Mouse (Mus musculus): ENCODE data around the gene Dclk2. TPM values are rescaled to one million over a fixed set of nuclear protein-coding genes. Genes with fewer than 3 reads are reported as not detected.

Gene Dclk2
- polyA plus RNA-seq, 1 experiment from 2014 or later, result 88.8 TPM

GRCm38 (mm10) chr3:86898366-86898765, 22.3 kb downstream of the Dclk2 start:
- Histone ChIP-seq H3K9ac (no peak overlapping the region), H3K27ac (no peak overlapping the region), H3K4me2 (replicated peaks) (no peak overlapping the region), H3K36me3 (replicated peaks; ENCODE audit: control insufficient read depth, insufficient read depth) (peaks cover 21% of the 10 kb centered on the region; the same call in 1 of the 2 replicates), H3K27me3 (ENCODE audit: control insufficient read depth, insufficient read depth, low read length) (no peaks in the 10 kb centered on the region), H3K4me1 (replicated peaks; ENCODE audit: control insufficient read depth, insufficient read depth, low read length) (peaks cover 7% of the 10 kb centered on the region; the same call in 1 of the 2 replicates), H3K9me3 (ENCODE audit: control insufficient read depth, low read length) (no peaks in the 10 kb centered on the region), H3K4me3 (replicated peaks; ENCODE audit: low read length) (no peak overlapping the region)
- DNase-seq (ENCODE audit: low spot score) (no peak), ATAC-seq (ENCODE audit: low FRiP score) (no peak)
- 87% methylated on average over 5 of the region's 5 CpGs for WGBS

DNA sequence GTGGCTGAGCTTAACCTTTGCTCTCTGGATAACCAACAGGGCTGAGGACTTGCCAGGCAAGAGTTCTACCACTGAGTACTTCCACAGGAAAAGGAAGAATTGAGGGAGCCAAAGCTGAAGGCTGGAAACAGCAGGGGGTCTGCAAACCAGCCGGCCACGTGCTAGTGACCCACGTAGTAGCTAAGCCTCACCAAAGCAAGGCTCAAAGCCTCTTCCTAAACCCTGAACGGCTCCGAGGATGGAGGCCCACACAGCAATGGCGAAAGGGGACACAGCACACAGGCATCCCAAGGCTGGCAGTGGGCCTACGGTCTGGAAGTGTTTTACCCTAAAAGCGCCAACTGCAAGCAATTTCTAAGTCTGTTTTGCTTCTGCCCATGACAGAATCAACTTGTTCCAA, 23.1 kb downstream of the Dclk2 start:
- no peak for ATAC-seq (ENCODE audit: low FRiP score)
- no peak for DNase-seq (ENCODE audit: low spot score)
- H3K27ac ChIP-seq, result no peak overlapping the region
- WGBS, result 52% methylated on average over 8 of the region's 8 CpGs
- H3K4me1 ChIP-seq (replicated peaks; ENCODE audit: control insufficient read depth, insufficient read depth, low read length), result peaks cover 7% of the 10 kb centered on the region; the same call in 1 of the 2 replicates
- H3K27me3 ChIP-seq (ENCODE audit: control insufficient read depth, insufficient read depth, low read length), result no peaks in the 10 kb centered on the region
- H3K4me2 ChIP-seq (replicated peaks), result no peak overlapping the region
- H3K4me3 ChIP-seq (replicated peaks; ENCODE audit: low read length), result no peak overlapping the region
- H3K9ac ChIP-seq, result no peak overlapping the region
- H3K9me3 ChIP-seq (ENCODE audit: control insufficient read depth, low read length), result no peaks in the 10 kb centered on the region
- H3K36me3 ChIP-seq (replicated peaks; ENCODE audit: control insufficient read depth, insufficient read depth), result peaks cover 15% of the 10 kb centered on the region; the same call in 1 of the 2 replicates

GRCm38 (mm10) chr3:86897066-86897465, 23.6 kb downstream of the Dclk2 start:
- H3K27me3 ChIP-seq (ENCODE audit: control insufficient read depth, insufficient read depth, low read length), result no peaks in the 10 kb centered on the region
- peaks cover 7% of the 10 kb centered on the region; the same call in 1 of the 2 replicates for H3K4me1 ChIP-seq (replicated peaks; ENCODE audit: control insufficient read depth, insufficient read depth, low read length)
- no peak overlapping the region for H3K27ac ChIP-seq
- no peak overlapping the region for H3K4me2 ChIP-seq (replicated peaks)
- WGBS, result 83% methylated on average over 9 of the region's 9 CpGs
- ATAC-seq (ENCODE audit: low FRiP score) (no peak), DNase-seq (ENCODE audit: low spot score) (no peak)
- no peak overlapping the region for H3K9ac ChIP-seq
- H3K4me3 ChIP-seq (replicated peaks; ENCODE audit: low read length), result no peak overlapping the region
- no peaks in the 10 kb centered on the region for H3K9me3 ChIP-seq (ENCODE audit: control insufficient read depth, low read length)
- H3K36me3 ChIP-seq (replicated peaks; ENCODE audit: control insufficient read depth, insufficient read depth), result 0 out of 2 replicates have a peak, but pooled peaks cover 11% of the 10 kb centered on the region

- WGBS, result 92% methylated on average over 2 of the region's 2 CpGs
- Histone ChIP-seq H3K27me3 (ENCODE audit: control insufficient read depth, insufficient read depth, low read length) (no peaks in the 10 kb centered on the region), H3K27ac (no peak overlapping the region), H3K4me3 (replicated peaks; ENCODE audit: low read length) (no peak overlapping the region), H3K9me3 (ENCODE audit: control insufficient read depth, low read length) (no peaks in the 10 kb centered on the region), H3K4me1 (replicated peaks; ENCODE audit: control insufficient read depth, insufficient read depth, low read length) (peaks cover 7% of the 10 kb centered on the region; the same call in 1 of the 2 replicates), H3K36me3 (replicated peaks; ENCODE audit: control insufficient read depth, insufficient read depth) (0 out of 2 replicates have a peak, but pooled peaks cover 4% of the 10 kb centered on the region), H3K4me2 (replicated peaks) (no peak overlapping the region), H3K9ac (no peak overlapping the region)
- no peak for DNase-seq (ENCODE audit: low spot score)
- ATAC-seq (ENCODE audit: low FRiP score), result no peak
These were observed 26.2 kb downstream of the Dclk2 start for GRCm38 (mm10) chr3:86894491-86894890.

DNA sequence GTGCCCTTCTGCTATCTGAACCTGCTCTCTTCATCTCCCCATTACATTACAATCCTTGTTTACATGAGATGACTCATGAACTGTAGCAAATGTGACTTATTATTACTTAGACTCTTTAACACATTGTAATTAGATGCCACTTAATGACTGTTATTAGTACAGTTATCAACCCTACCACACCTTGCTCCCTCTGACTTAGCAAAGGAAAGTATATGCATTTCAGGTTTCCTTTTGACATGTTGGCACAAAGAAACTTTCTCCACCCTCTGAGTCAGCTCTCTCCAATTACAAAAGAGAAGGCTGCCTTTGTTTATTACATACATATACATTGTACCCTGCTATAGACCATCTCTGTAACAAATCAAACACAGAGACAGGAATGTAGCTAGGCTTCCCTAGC, 33.1 kb downstream of the Dclk2 start:
- Histone ChIP-seq H3K27me3 (ENCODE audit: control insufficient read depth, insufficient read depth, low read length) (no peaks in the 10 kb centered on the region), H3K4me2 (replicated peaks) (no peak overlapping the region), H3K4me3 (replicated peaks; ENCODE audit: low read length) (no peak overlapping the region), H3K36me3 (replicated peaks; ENCODE audit: control insufficient read depth, insufficient read depth) (no peaks in the 10 kb centered on the region), H3K9ac (no peak overlapping the region), H3K4me1 (replicated peaks; ENCODE audit: control insufficient read depth, insufficient read depth, low read length) (no peaks in the 10 kb centered on the region), H3K9me3 (ENCODE audit: control insufficient read depth, low read length) (no peaks in the 10 kb centered on the region), H3K27ac (no peak overlapping the region)
- DNase-seq (ENCODE audit: low spot score), result no peak
- no peak for ATAC-seq (ENCODE audit: low FRiP score)

DNA sequence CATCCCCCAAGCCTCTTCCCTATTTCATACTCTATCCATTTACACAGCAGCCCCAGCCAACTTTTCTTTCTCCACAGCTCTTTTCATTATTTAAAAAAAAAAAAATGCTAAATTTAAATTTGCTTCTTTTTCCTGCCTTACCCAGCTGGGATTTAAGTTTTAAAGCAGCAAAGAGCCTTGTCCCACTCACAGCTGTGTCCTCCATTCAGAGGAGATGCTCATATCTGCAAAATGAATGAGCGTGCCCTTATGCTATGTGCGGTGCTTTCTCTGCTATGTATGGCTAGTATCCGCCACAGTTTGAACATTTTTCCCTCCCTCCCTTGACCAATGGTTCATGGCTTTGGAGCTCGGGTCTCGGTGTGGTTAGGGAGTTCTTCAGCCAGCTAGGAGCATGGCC, 35.5 kb downstream of the Dclk2 start:
- no peak overlapping the region for H3K27ac ChIP-seq
- H3K4me1 ChIP-seq (replicated peaks; ENCODE audit: control insufficient read depth, insufficient read depth, low read length), result 0 out of 2 replicates have a peak, but pooled peaks cover 4% of the 10 kb centered on the region
- no peak overlapping the region for H3K9ac ChIP-seq
- 97% methylated on average over 5 of the region's 5 CpGs for WGBS
- ATAC-seq (ENCODE audit: low FRiP score) (no peak), DNase-seq (ENCODE audit: low spot score) (no peak)
- 0 out of 2 replicates have a peak, but pooled peaks cover 4% of the 10 kb centered on the region for H3K36me3 ChIP-seq (replicated peaks; ENCODE audit: control insufficient read depth, insufficient read depth)
- H3K4me2 ChIP-seq (replicated peaks), result no peak overlapping the region
- no peaks in the 10 kb centered on the region for H3K27me3 ChIP-seq (ENCODE audit: control insufficient read depth, insufficient read depth, low read length)
- H3K9me3 ChIP-seq (ENCODE audit: control insufficient read depth, low read length), result no peaks in the 10 kb centered on the region
- H3K4me3 ChIP-seq (replicated peaks; ENCODE audit: low read length), result no peak overlapping the region

- no peak overlapping the region for H3K4me3 ChIP-seq (replicated peaks; ENCODE audit: low read length)
- DNase-seq (ENCODE audit: low spot score), result no peak
- WGBS, result 91% methylated on average over 2 of the region's 2 CpGs
These were observed 36.2 kb downstream of the Dclk2 start for GRCm38 (mm10) chr3:86884481-86884880.

DNA sequence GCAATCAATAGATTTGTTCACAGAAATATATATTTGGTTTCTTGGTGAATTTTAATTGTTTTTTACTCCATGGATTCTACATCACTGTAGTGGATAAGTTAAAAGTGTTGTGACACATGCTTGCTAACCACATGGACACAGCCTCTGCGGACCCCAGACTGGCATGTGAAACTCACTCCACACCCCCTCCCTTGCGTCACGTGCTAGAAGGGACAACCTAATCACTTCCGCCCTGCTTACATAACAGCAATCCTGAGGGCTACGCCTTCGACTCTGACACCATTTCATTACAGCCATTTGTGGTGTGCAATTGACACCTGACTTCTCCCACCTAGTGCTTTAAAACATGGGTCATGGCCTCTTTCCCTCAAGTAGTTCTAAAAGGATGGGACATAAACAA, 36.7 kb downstream of the Dclk2 start:
- no peaks in the 10 kb centered on the region for H3K9me3 ChIP-seq (ENCODE audit: control insufficient read depth, low read length)
- H3K36me3 ChIP-seq (replicated peaks; ENCODE audit: control insufficient read depth, insufficient read depth), result 0 out of 2 replicates have a peak, but pooled peaks cover 4% of the 10 kb centered on the region
- no peak overlapping the region for H3K4me3 ChIP-seq (replicated peaks; ENCODE audit: low read length)
- no peak for ATAC-seq (ENCODE audit: low FRiP score)
- no peak overlapping the region for H3K9ac ChIP-seq
- H3K27ac ChIP-seq, result no peak overlapping the region
- no peaks in the 10 kb centered on the region for H3K27me3 ChIP-seq (ENCODE audit: control insufficient read depth, insufficient read depth, low read length)
- H3K4me1 ChIP-seq (replicated peaks; ENCODE audit: control insufficient read depth, insufficient read depth, low read length), result 0 out of 2 replicates have a peak, but pooled peaks cover 4% of the 10 kb centered on the region
- no peak for DNase-seq (ENCODE audit: low spot score)
- 85% methylated on average over 6 of the region's 6 CpGs for WGBS
- no peak overlapping the region for H3K4me2 ChIP-seq (replicated peaks)

More at GRCm38 (mm10) chr3:86884481-86884880, 36.2 kb downstream of the Dclk2 start:
- Histone ChIP-seq H3K27me3 (ENCODE audit: control insufficient read depth, insufficient read depth, low read length) (no peaks in the 10 kb centered on the region), H3K27ac (no peak overlapping the region), H3K4me2 (replicated peaks) (no peak overlapping the region), H3K9me3 (ENCODE audit: control insufficient read depth, low read length) (no peaks in the 10 kb centered on the region), H3K4me1 (replicated peaks; ENCODE audit: control insufficient read depth, insufficient read depth, low read length) (0 out of 2 replicates have a peak, but pooled peaks cover 4% of the 10 kb centered on the region), H3K36me3 (replicated peaks; ENCODE audit: control insufficient read depth, insufficient read depth) (0 out of 2 replicates have a peak, but pooled peaks cover 4% of the 10 kb centered on the region), H3K9ac (no peak overlapping the region)
- no peak for ATAC-seq (ENCODE audit: low FRiP score)

DNA sequence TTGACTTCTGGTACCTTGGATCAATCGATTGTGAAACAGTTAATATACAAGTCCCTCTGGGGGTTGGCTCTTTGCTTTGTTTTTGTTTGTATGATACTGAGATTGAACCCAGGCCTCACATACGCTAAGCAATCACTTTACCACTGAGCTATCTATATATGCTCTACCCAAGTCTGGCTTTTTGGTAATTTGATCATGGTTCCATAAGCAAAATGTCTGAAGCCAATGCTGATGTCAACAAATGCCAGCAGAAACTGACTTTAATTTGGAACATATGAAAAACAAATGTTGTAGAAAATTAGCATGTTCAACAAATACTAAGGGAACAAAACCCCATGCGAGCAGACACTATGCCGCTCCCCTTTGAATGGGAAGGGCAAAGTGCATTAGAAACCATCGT, 44.7 kb downstream of the Dclk2 start:
- no peaks in the 10 kb centered on the region for H3K9me3 ChIP-seq (ENCODE audit: control insufficient read depth, low read length)
- no peak overlapping the region for H3K9ac ChIP-seq
- H3K4me2 ChIP-seq (replicated peaks), result no peak overlapping the region
- DNase-seq (ENCODE audit: low spot score), result no peak
- no peak overlapping the region for H3K4me3 ChIP-seq (replicated peaks; ENCODE audit: low read length)
- H3K27ac ChIP-seq, result no peak overlapping the region
- no peak for ATAC-seq (ENCODE audit: low FRiP score)
- H3K27me3 ChIP-seq (ENCODE audit: control insufficient read depth, insufficient read depth, low read length), result no peaks in the 10 kb centered on the region
- H3K4me1 ChIP-seq (replicated peaks; ENCODE audit: control insufficient read depth, insufficient read depth, low read length), result peaks cover 13% of the 10 kb centered on the region
- 62% methylated on average over 5 of the region's 5 CpGs for WGBS
- H3K36me3 ChIP-seq (replicated peaks; ENCODE audit: control insufficient read depth, insufficient read depth), result no peaks in the 10 kb centered on the region
